In genomic region chr15:13393155-13393554, GRCm38 (mm10) we compare ENCODE assay signal across 11 mouse cellular contexts.
DNase-seq lines count a peak whose midpoint lies in the region; ATAC-seq and TF ChIP-seq lines count a peak whose summit lies in the region.
"Had no signal": no experiment of that assay in that cellular context is flagged by ENCODE, and none has a peak within 500 bp of the region (broad histone marks: within the 10 kb centered on the region; RNA-seq: fewer than 3 reads in every experiment).

No protein-coding gene starts in this region.

- H3K27me3 ChIP-seq in forebrain, embryonic 11.5 days (ENCODE audit: control insufficient read depth, insufficient read depth, low read length): no peaks in the 10 kb centered on the region
- H3K27me3 ChIP-seq in hindbrain, postnatal 0 days (ENCODE audit: insufficient read depth, low read length): no peaks in the 10 kb centered on the region
- no peaks in the 10 kb centered on the region for H3K27me3 ChIP-seq in neural tube, embryonic 12.5 days (replicated peaks)
- H3K27me3 ChIP-seq: Patski had no signal

- peak; percentile 98 for ATAC-seq in common myeloid progenitor, adult 5-6 weeks (replicated peaks; ENCODE audit: low read depth, poor library complexity, severe bottlenecking)
- ATAC-seq in forebrain, embryonic 11.5 days (replicated peaks; ENCODE audit: low FRiP score): peak; percentile 97
- 0 out of 2 replicates have a peak, but pooled peaks have one; percentile 38 for ATAC-seq in hindbrain, postnatal 0 days
- peak; percentile 95 for ATAC-seq in neural tube, embryonic 12.5 days (ENCODE audit: low FRiP score, low read depth)
- ATAC-seq: Patski had no signal

- no peak overlapping the region for H3K4me2 ChIP-seq in forebrain, embryonic 11.5 days (ENCODE audit: low read depth, low read length, severe bottlenecking)
- H3K4me2 ChIP-seq in hindbrain, postnatal 0 days (ENCODE audit: low read depth, low read length): no peak overlapping the region
- no peak overlapping the region for H3K4me2 ChIP-seq in neural tube, embryonic 12.5 days (replicated peaks)

- H3K9ac ChIP-seq in forebrain, embryonic 11.5 days (ENCODE audit: low read length): no peak overlapping the region
- H3K9ac ChIP-seq in hindbrain, postnatal 0 days (replicated peaks; ENCODE audit: low read length): no peak overlapping the region
- H3K9ac ChIP-seq in neural tube, embryonic 12.5 days: no peak overlapping the region

- intact Hi-C loops in heart, postnatal 14 days (cut with DNase I): no loop called here

- no peaks in the 10 kb centered on the region for H3K36me3 ChIP-seq in forebrain, embryonic 11.5 days (ENCODE audit: control insufficient read depth, insufficient read depth, low read length)
- no peaks in the 10 kb centered on the region for H3K36me3 ChIP-seq in hindbrain, postnatal 0 days (ENCODE audit: insufficient read depth, low read length)
- no peaks in the 10 kb centered on the region for H3K36me3 ChIP-seq in neural tube, embryonic 12.5 days

- no peaks in the 10 kb centered on the region for H3K9me3 ChIP-seq in forebrain, embryonic 11.5 days (ENCODE audit: control insufficient read depth, low read length)
- H3K9me3 ChIP-seq in hindbrain, postnatal 0 days (ENCODE audit: low read length): no peaks in the 10 kb centered on the region
- no peaks in the 10 kb centered on the region for H3K9me3 ChIP-seq in neural tube, embryonic 12.5 days

- peak; percentile 68 for DNase-seq in forebrain, embryonic 11.5 days (ENCODE audit: low spot score)
- DNase-seq in hindbrain, postnatal 0 days (ENCODE audit: low spot score): peak; percentile 28
- no peak for DNase-seq in heart, postnatal 14 days
- no peak for DNase-seq in layer of hippocampus, postnatal 25 days (ENCODE audit: extremely low spot score in 1 of 2, low spot score in 1 of 2)
- no peak for DNase-seq in spleen, postnatal 14 days (ENCODE audit: low spot score in 2 of 2)
- DNase-seq: cerebellum, adult 11-12 months; kidney, postnatal 14 days; liver had no signal

- 0 out of 2 replicates have a peak, but pooled peaks cover 2% of the 10 kb centered on the region for H3K4me1 ChIP-seq in forebrain, embryonic 11.5 days (replicated peaks; ENCODE audit: control insufficient read depth, insufficient read depth, low read length)
- H3K4me1 ChIP-seq in hindbrain, postnatal 0 days (ENCODE audit: insufficient read depth, low read length): no peaks in the 10 kb centered on the region
- no peaks in the 10 kb centered on the region for H3K4me1 ChIP-seq in neural tube, embryonic 12.5 days

- peak overlapping the region; percentile 67 for H3K27ac ChIP-seq in forebrain, embryonic 11.5 days (ENCODE audit: low read depth, low read length)
- no peak overlapping the region for H3K27ac ChIP-seq in hindbrain, postnatal 0 days
- H3K27ac ChIP-seq in neural tube, embryonic 12.5 days: no peak overlapping the region

- no peak for TF ChIP-seq CTCF in hindbrain, postnatal 0 days (IDR thresholded peaks at IDR 0.05; ENCODE audit: low read depth)

- WGBS in forebrain, embryonic 11.5 days: 4% methylated on average over 6 of the region's 6 CpGs
- WGBS in hindbrain, postnatal 0 days: 17% methylated on average over 6 of the region's 6 CpGs
- WGBS in neural tube, embryonic 12.5 days: 16% methylated on average over 6 of the region's 6 CpGs

- H3K4me3 ChIP-seq in forebrain, embryonic 11.5 days (ENCODE audit: low read depth, low read length): no peak overlapping the region
- H3K4me3 ChIP-seq in hindbrain, postnatal 0 days (ENCODE audit: low read length): no peak overlapping the region
- no peak overlapping the region for H3K4me3 ChIP-seq in neural tube, embryonic 12.5 days

Comparison
In these comparisons a context has a peak if more than half of its experiments do, and no peak if none do; other contexts are left out.
1. ATAC-seq: peak in every context shown above with its lines; median percentile 98 in common myeloid progenitor, adult 5-6 weeks; 97 in forebrain, embryonic 11.5 days; 95 in neural tube, embryonic 12.5 days; 38 in hindbrain, postnatal 0 days.
2. DNase-seq: peak in forebrain, embryonic 11.5 days (single experiment) and hindbrain, postnatal 0 days (single experiment); none in heart, postnatal 14 days (0 of 2), layer of hippocampus, postnatal 25 days (0 of 2) and spleen, postnatal 14 days (0 of 2).